In the genomic region with DNA sequence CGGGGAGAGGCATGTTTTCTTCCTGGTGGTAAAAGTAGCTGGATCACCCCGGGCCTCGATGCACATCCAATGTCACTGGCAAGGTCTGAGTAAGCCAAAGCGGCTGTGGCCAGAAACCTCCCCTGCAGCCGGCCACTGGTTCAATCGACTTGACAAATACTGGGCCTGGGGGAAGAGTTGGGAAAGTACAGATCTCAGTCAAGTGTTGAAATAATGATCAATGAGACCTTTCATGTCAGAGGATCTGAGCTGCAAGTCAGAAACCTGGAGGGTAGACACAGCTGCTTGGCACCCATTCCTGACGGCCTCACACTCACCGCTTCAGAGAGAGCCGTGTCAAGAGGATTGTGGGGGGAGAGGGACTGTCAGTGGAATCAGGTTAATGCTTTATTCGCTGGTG, we compare ENCODE assay signal across 21 mouse cellular contexts.
DNase-seq lines count a peak whose midpoint lies in the region; ATAC-seq and TF ChIP-seq lines count a peak whose summit lies in the region.
"Had no signal": no experiment of that assay in that cellular context is flagged by ENCODE, and none has a peak within 500 bp of the region (broad histone marks: within the 10 kb centered on the region; RNA-seq: fewer than 3 reads in every experiment).

No protein-coding gene starts in this region.

- no peak overlapping the region for H3K27ac ChIP-seq in kidney, adult 2 months (ENCODE audit: insufficient read depth, low read depth, low read length)
- no peak overlapping the region for H3K27ac ChIP-seq in kidney, embryonic 15.5 days
- H3K27ac ChIP-seq in midbrain, embryonic 15.5 days = 0 out of 2 replicates have a peak overlapping the region, but pooled peaks have one; percentile 6
- no peak overlapping the region for H3K27ac ChIP-seq in midbrain, embryonic 11.5 days (ENCODE audit: low read depth, low read length)
- no peak overlapping the region for H3K27ac ChIP-seq in liver, embryonic 11.5 days (ENCODE audit: low read depth, low read length)
- H3K27ac ChIP-seq: embryonic facial prominence, embryonic 10.5 days; forebrain, embryonic 12.5 days; heart, embryonic 10.5 days; kidney, postnatal 0 days; limb, embryonic 15.5 days; stomach, embryonic 15.5 days had no signal

- no peaks in the 10 kb centered on the region for H3K36me3 ChIP-seq in kidney, adult 2 months (ENCODE audit: control insufficient read depth, insufficient read depth, low read length)
- peaks cover 12% of the 10 kb centered on the region; the same call in 1 of the 2 replicates for H3K36me3 ChIP-seq in kidney, embryonic 15.5 days
- 0 out of 2 replicates have a peak, but pooled peaks cover 5% of the 10 kb centered on the region for H3K36me3 ChIP-seq in midbrain, embryonic 15.5 days (replicated peaks)
- no peaks in the 10 kb centered on the region for H3K36me3 ChIP-seq in midbrain, embryonic 11.5 days (ENCODE audit: control insufficient read depth, insufficient read depth, low read length)
- no peaks in the 10 kb centered on the region; the same call in 1 of the 2 replicates for H3K36me3 ChIP-seq in liver, embryonic 11.5 days (ENCODE audit: control insufficient read depth, insufficient read depth, low read length)
- H3K36me3 ChIP-seq: stomach, embryonic 15.5 days had no signal

- no peaks in the 10 kb centered on the region for H3K4me1 ChIP-seq in kidney, adult 2 months (ENCODE audit: control insufficient read depth, insufficient read depth, low read length)
- peaks cover 16% of the 10 kb centered on the region for H3K4me1 ChIP-seq in kidney, embryonic 15.5 days
- peaks cover 6% of the 10 kb centered on the region; the same call in 1 of the 2 replicates for H3K4me1 ChIP-seq in midbrain, embryonic 15.5 days
- H3K4me1 ChIP-seq in midbrain, embryonic 11.5 days (ENCODE audit: control insufficient read depth, insufficient read depth, low read length) = no peaks in the 10 kb centered on the region
- H3K4me1 ChIP-seq in liver, embryonic 11.5 days (replicated peaks; ENCODE audit: control insufficient read depth, insufficient read depth, low read length) = no peaks in the 10 kb centered on the region
- H3K4me1 ChIP-seq: forebrain, embryonic 12.5 days; stomach, embryonic 15.5 days had no signal

- TF ChIP-seq POLR2A in kidney, adult 2 months (IDR thresholded peaks at IDR 0.05; ENCODE audit: low read depth, low read length) = no peak

- 60% methylated on average over 10 of the region's 10 CpGs for WGBS in kidney, adult 2 months
- 65% methylated on average over 10 of the region's 10 CpGs for WGBS in kidney, embryonic 15.5 days
- 72% methylated on average over 10 of the region's 10 CpGs for WGBS in midbrain, embryonic 15.5 days
- WGBS in midbrain, embryonic 11.5 days = 88% methylated on average over 10 of the region's 10 CpGs
- WGBS in liver, embryonic 11.5 days = 64% methylated on average over 10 of the region's 10 CpGs

- no peak overlapping the region for H3K9ac ChIP-seq in kidney, embryonic 15.5 days
- no peak overlapping the region for H3K9ac ChIP-seq in midbrain, embryonic 15.5 days
- H3K9ac ChIP-seq in midbrain, embryonic 11.5 days (ENCODE audit: low read length) = no peak overlapping the region
- H3K9ac ChIP-seq in liver, embryonic 11.5 days (ENCODE audit: low read depth, low read length) = no peak overlapping the region
- H3K9ac ChIP-seq: forebrain, embryonic 12.5 days; limb, embryonic 15.5 days; stomach, embryonic 15.5 days had no signal

- no peak for TF ChIP-seq CTCF in kidney, adult 2 months (conservative IDR thresholded peaks at IDR 0.05; ENCODE audit: insufficient read depth, insufficient read length, low read depth, low read length)

- DNase-seq in kidney, adult 2 months = peak; percentile 29
- DNase-seq in midbrain, embryonic 11.5 days (ENCODE audit: low spot score, missing footprints) = no peak
- DNase-seq in liver, embryonic 11.5 days (ENCODE audit: low spot score) = no peak
- no peak for DNase-seq in thymus, adult 18-20 months
- DNase-seq: cerebellum, adult 8-10 months; gastrocnemius, postnatal 14 days; heart, postnatal 10 days; lung, postnatal 14 days; right cerebral cortex, postnatal 14 days had no signal

- no peak for ATAC-seq in kidney, embryonic 15.5 days (replicated peaks; ENCODE audit: low FRiP score)
- ATAC-seq in midbrain, embryonic 15.5 days (replicated peaks) = peak; percentile 31; the same call in 1 of the 2 replicates
- ATAC-seq in midbrain, embryonic 11.5 days (ENCODE audit: low FRiP score) = no peak
- peak; percentile 49 for ATAC-seq in liver, embryonic 11.5 days (replicated peaks; ENCODE audit: low FRiP score)
- ATAC-seq in megakaryocyte progenitor cell, adult 5-6 weeks (replicated peaks; ENCODE audit: poor library complexity) = no peak
- ATAC-seq: inflammation-experienced regulatory T-cells, adult 6 months had no signal

- no peak overlapping the region for H3K4me3 ChIP-seq in kidney, adult 2 months (ENCODE audit: insufficient read depth, low read depth, low read length)
- no peak overlapping the region for H3K4me3 ChIP-seq in kidney, embryonic 15.5 days (replicated peaks)
- H3K4me3 ChIP-seq in midbrain, embryonic 15.5 days = no peak overlapping the region
- no peak overlapping the region for H3K4me3 ChIP-seq in midbrain, embryonic 11.5 days (ENCODE audit: low read depth, low read length)
- H3K4me3 ChIP-seq in liver, embryonic 11.5 days (ENCODE audit: low read depth, low read length) = no peak overlapping the region
- H3K4me3 ChIP-seq: embryonic facial prominence, embryonic 10.5 days; forebrain, embryonic 12.5 days; heart, embryonic 10.5 days; limb, embryonic 15.5 days; megakaryocyte, embryonic 14.5 days; myocyte; stomach, embryonic 15.5 days had no signal

- H3K27me3 ChIP-seq in kidney, adult 2 months (replicated peaks; ENCODE audit: control insufficient read depth, insufficient read depth, low read length) = no peaks in the 10 kb centered on the region
- no peaks in the 10 kb centered on the region for H3K27me3 ChIP-seq in kidney, embryonic 15.5 days
- no peaks in the 10 kb centered on the region for H3K27me3 ChIP-seq in midbrain, embryonic 15.5 days (replicated peaks)
- H3K27me3 ChIP-seq in midbrain, embryonic 11.5 days (ENCODE audit: control insufficient read depth, insufficient read depth, low read length) = no peaks in the 10 kb centered on the region
- H3K27me3 ChIP-seq in liver, embryonic 11.5 days (replicated peaks; ENCODE audit: control insufficient read depth, insufficient read depth, low read length) = no peaks in the 10 kb centered on the region
- H3K27me3 ChIP-seq: forebrain, embryonic 12.5 days; limb, embryonic 15.5 days; megakaryocyte, embryonic 14.5 days; stomach, embryonic 15.5 days had no signal

- H3K9me3 ChIP-seq in kidney, embryonic 15.5 days (replicated peaks) = no peaks in the 10 kb centered on the region
- no peaks in the 10 kb centered on the region for H3K9me3 ChIP-seq in midbrain, embryonic 15.5 days
- no peaks in the 10 kb centered on the region for H3K9me3 ChIP-seq in midbrain, embryonic 11.5 days (ENCODE audit: control insufficient read depth, low read length)
- no peaks in the 10 kb centered on the region for H3K9me3 ChIP-seq in liver, embryonic 11.5 days (ENCODE audit: control insufficient read depth, low read length)
- H3K9me3 ChIP-seq: embryonic facial prominence, embryonic 10.5 days; forebrain, embryonic 12.5 days; heart, embryonic 10.5 days; limb, embryonic 15.5 days; megakaryocyte, embryonic 14.5 days; stomach, embryonic 15.5 days had no signal

- no peak overlapping the region for H3K4me2 ChIP-seq in kidney, embryonic 15.5 days
- H3K4me2 ChIP-seq in midbrain, embryonic 15.5 days = no peak overlapping the region
- H3K4me2 ChIP-seq in midbrain, embryonic 11.5 days = no peak overlapping the region
- H3K4me2 ChIP-seq in liver, embryonic 11.5 days = no peak overlapping the region
- H3K4me2 ChIP-seq: forebrain, embryonic 12.5 days; limb, embryonic 15.5 days; stomach, embryonic 15.5 days had no signal

Comparison
In these comparisons a context has a peak if more than half of its experiments do, and no peak if none do; other contexts are left out.
1. ATAC-seq: peak in midbrain, embryonic 15.5 days (single experiment) and liver, embryonic 11.5 days (single experiment); none in kidney, embryonic 15.5 days (single experiment), midbrain, embryonic 11.5 days (single experiment) and megakaryocyte progenitor cell, adult 5-6 weeks (single experiment).